Mouse (Mus musculus) liver, adult 2 months (tissue): ENCODE measurements around the gene Mvd. TPM values are rescaled to one million over a fixed set of nuclear protein-coding genes. Genes with fewer than 3 reads are reported as not detected.

ENCODE experiments used
- DNase-seq: peaks from one replicate; pipeline ENCODE4 v3.0.0-alpha.2; 2011; ENCODE audit warnings: low read depth, low spot score; ENCODE audit errors: extremely low read depth
- H3K27ac ChIP-seq: fragments of 200-500 bp; replicated peaks from 2 replicates; pipeline ENCODE4 v1.5.1; 2012; ENCODE audit warnings: low read depth, mild to moderate bottlenecking, control low read depth, inconsistent platforms, low read length; ENCODE audit not compliant: insufficient read depth
- H3K27me3 ChIP-seq: fragments of 200-500 bp; 2 replicates; pipeline ENCODE4 v1.6.1; 2012; ENCODE audit warnings: mild to moderate bottlenecking, moderate library complexity, low read length, inconsistent platforms; ENCODE audit not compliant: control insufficient read depth, insufficient read depth
- H3K36me3 ChIP-seq: fragments of 200-500 bp; 2 replicates; pipeline ENCODE4 v1.6.1; 2012; ENCODE audit warnings: low read length, inconsistent platforms; ENCODE audit not compliant: control insufficient read depth, insufficient read depth
- H3K4me1 ChIP-seq: fragments of 200-500 bp; 2 replicates; pipeline ENCODE4 v1.6.1; 2011; ENCODE audit warnings: low read length; ENCODE audit not compliant: control insufficient read depth, insufficient read depth
- H3K4me3 ChIP-seq: fragments of 200-500 bp; 2 replicates; pipeline ENCODE4 v1.5.1; 2011; ENCODE audit warnings: low read depth, mild to moderate bottlenecking, control low read depth, low read length, moderate library complexity; ENCODE audit not compliant: insufficient read depth
- H3K79me2 ChIP-seq: fragments of 200-500 bp; 2 replicates; pipeline ENCODE4 v1.6.1; 2012; ENCODE audit warnings: inconsistent platforms, mild to moderate bottlenecking, low read length, moderate library complexity; ENCODE audit not compliant: control insufficient read depth, insufficient read depth
- H3K9ac ChIP-seq: fragments of 200-500 bp; 2 replicates; pipeline ENCODE4 v1.6.1; 2012; ENCODE audit warnings: low read depth, mild to moderate bottlenecking, control low read depth, inconsistent platforms, low read length
- CTCF ChIP-seq: fragments of 200-500 bp; IDR thresholded peaks from 2 replicates; pipeline ENCODE4 v1.5.1; 2011; ENCODE audit warnings: low read depth, low read length, control low read depth
- POLR2A ChIP-seq: fragments of 200-500 bp; IDR thresholded peaks from 2 replicates; pipeline ENCODE4 v1.6.1; 2011; ENCODE audit warnings: low read length, control low read depth; ENCODE audit not compliant: insufficient read depth; ENCODE audit errors: extremely low read depth
- WGBS: fragments of 180-500 bp; shearing (Covaris S2); methylation state at CpG from one replicate; pipeline ENCODE4 v1.1.7; 2018; 5-methylcytosine and 5-hydroxymethylcytosine counted together
- polyA plus RNA-seq: library from polyadenylated mRNA; depleted of rRNA; stranded (reverse); fragments of >200 nt; gene quantifications from 2 replicates; pipeline ENCODE4 v1.2.3, GENCODE M21; 2012; rRNA removed
- total RNA-seq: library from RNA; depleted of rRNA; stranded (reverse); fragments of >200 nt; gene quantifications from 2 replicates; pipeline ENCODE4 v1.2.3, GENCODE M21; 2014; rRNA removed

Mvd gene
- total RNA-seq (15.3 and 20.9 TPM in 2 replicates), polyA plus RNA-seq (68.7 and 71.4 TPM in 2 replicates)

DNA sequence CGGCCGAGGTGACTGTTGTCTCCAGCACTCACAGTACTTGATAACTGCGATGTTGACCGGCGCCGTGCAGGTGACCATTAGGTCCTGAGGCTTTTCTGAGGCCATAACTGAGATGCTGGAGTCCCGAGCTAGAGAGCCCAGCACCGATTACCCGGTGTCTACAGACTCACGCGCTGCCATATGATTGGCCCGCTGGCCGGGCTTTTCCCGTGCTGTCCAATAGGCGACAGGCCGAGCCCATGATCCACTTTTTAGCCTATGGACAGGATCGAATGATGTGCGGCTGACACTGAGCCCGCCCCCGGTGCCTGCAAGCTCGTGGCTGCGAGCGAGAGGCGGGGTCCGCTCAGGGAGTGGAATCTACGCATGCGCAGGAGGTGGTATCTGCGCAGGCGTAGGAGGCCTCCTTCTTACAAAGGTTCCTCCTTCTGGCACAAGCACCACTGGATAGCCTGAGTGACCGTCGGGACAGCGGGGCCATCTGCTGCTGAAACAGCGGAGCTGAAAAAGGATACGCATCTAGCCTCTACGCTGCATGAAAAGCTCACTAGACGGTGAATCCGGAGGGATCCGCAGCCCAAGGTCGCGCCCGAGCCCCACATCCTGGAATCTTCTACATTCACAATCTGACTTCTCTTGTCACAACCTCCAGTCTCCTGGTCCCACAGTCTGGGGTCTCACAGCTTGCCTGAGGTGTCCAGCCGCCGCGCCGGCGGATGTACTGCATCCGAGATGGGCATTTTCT, at the start of gene Mvd:
TSS of gene Mvd (minus strand) at position 161 of the 745 bp plus-strand sequence.
- WGBS: under 1% methylated on average over 47 of the region's 47 CpGs
- H3K27ac ChIP-seq: peak within 1 kb of the TSS; percentile 75
- H3K36me3 ChIP-seq: no peaks in the 10 kb centered on the region
- H3K4me3 ChIP-seq: peak within 1 kb of the TSS; percentile 72
- TF ChIP-seq POLR2A: peak; percentile 81
- peak; percentile 74 for TF ChIP-seq CTCF
- H3K4me1 ChIP-seq: peaks cover 5% of the 10 kb centered on the region
- peak within 1 kb of the TSS; percentile 72 for H3K9ac ChIP-seq
- H3K79me2 ChIP-seq: no peaks in the 10 kb centered on the region
- peak; percentile 95 for DNase-seq
- no peaks in the 10 kb centered on the region for H3K27me3 ChIP-seq

DNA sequence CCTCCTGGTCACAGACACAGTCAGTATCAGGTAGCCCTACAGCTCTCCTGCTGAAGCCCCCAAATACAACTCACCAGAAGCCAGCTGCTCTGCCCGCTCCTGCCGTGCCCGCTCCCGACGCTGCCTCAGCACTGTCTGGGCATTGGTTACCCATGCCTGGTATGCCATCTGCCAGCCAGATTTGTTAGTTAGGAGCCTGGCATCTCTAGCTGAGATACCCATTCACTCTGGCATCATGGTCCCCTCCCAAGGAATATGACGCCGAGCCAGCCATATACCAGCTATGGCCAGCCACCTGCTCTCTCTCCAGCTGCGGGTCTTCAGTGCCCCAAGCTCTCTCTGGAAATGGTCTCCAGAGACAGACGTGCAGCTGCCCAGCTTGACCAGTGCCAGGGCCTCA, 45.2 kb upstream of the Mvd start:
- Histone ChIP-seq H3K36me3 (no peaks in the 10 kb centered on the region), H3K79me2 (no peaks in the 10 kb centered on the region), H3K27ac (no peak overlapping the region), H3K27me3 (no peaks in the 10 kb centered on the region), H3K4me1 (no peaks in the 10 kb centered on the region), H3K4me3 (no peak overlapping the region), H3K9ac (no peak overlapping the region)
- DNase-seq: no peak
- TF ChIP-seq POLR2A: no peak
- no peak for TF ChIP-seq CTCF
- 95% methylated on average over 9 of the region's 9 CpGs for WGBS

DNA sequence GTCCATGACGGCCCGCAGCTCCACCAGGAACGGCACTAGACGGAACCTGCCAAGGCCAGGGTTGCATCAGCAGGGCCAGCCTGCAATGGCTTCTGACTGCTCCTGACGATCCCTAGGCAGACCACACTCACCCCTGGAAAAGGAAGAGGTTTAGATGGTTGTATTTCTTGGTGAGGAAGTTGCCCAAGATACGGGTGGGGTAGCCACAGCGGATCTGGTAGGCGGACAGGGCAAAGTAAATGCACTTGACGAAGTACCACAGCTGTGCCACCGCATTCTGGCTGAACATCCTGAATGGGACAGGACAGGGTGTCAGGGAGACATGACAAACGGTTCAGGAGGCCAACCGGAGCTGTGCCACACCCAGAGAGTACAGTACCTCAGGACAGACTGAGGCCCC, 41.6 kb upstream of the Mvd start:
- Histone ChIP-seq H3K9ac (no peak overlapping the region), H3K79me2 (no peaks in the 10 kb centered on the region), H3K4me1 (no peaks in the 10 kb centered on the region), H3K36me3 (peaks cover 4% of the 10 kb centered on the region; the same call in 1 of the 2 replicates), H3K4me3 (no peak overlapping the region), H3K27me3 (no peaks in the 10 kb centered on the region), H3K27ac (no peak overlapping the region)
- TF ChIP-seq CTCF (no peak), POLR2A (no peak)
- 86% methylated on average over 12 of the region's 12 CpGs for WGBS
- DNase-seq: no peak

DNA sequence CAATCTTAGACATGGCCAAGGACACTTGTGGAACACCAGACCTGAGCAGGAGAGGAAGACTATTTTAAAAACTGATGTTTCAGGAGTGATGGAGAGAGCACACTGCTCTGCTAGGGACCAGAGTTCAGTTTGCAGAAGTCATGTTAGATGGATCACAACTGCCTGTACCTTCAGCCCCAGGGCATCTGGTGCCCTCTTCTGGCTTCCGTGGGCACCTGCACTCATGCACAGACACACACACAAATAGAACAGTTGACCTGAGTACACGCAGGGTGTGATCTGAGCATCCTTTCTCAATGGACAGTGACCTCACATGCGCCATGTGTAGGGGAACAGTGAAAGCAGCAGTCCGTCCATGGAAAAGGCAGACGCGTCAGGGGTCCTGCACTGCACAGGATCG, 40.7 kb upstream of the Mvd start:
- Histone ChIP-seq H3K4me1 (no peaks in the 10 kb centered on the region), H3K27ac (no peak overlapping the region), H3K27me3 (no peaks in the 10 kb centered on the region), H3K9ac (no peak overlapping the region), H3K4me3 (no peak overlapping the region), H3K36me3 (peaks cover 7% of the 10 kb centered on the region; the same call in 1 of the 2 replicates), H3K79me2 (no peaks in the 10 kb centered on the region)
- no peak for DNase-seq
- 97% methylated on average over 7 of the region's 7 CpGs for WGBS
- peak; percentile 56 for TF ChIP-seq CTCF
- no peak for TF ChIP-seq POLR2A

DNA sequence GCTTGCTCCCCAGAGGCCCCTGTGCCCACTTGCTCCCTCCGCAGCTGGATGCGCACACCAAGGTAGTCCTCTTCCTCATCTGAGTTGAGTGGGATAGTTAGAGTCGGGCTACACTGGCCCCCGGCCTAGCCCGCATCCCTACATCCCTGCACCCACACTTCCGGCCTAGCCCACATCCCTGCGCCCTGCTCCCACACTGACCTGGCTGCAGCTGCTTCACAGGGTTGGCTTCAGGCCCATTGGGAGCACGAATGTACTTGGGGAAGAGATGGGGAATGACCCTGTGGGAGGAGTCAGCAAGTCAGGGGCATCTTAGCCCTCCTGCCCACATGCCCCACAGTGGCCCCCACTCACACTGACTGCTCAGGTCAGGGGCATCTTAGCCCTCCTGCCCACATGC, 39.2 kb upstream of the Mvd start:
- no peak for DNase-seq
- peaks cover 7% of the 10 kb centered on the region; the same call in 1 of the 2 replicates for H3K36me3 ChIP-seq
- no peaks in the 10 kb centered on the region for H3K79me2 ChIP-seq
- TF ChIP-seq POLR2A (no peak), CTCF (no peak)
- 87% methylated on average over 8 of the region's 8 CpGs for WGBS
- H3K4me1 ChIP-seq: no peaks in the 10 kb centered on the region
- no peak overlapping the region for H3K4me3 ChIP-seq
- H3K9ac ChIP-seq: no peak overlapping the region
- H3K27me3 ChIP-seq: no peaks in the 10 kb centered on the region
- no peak overlapping the region for H3K27ac ChIP-seq
